Mouse (Mus musculus): ENCODE measurements around the gene Cdc123. TPM values are rescaled to one million over a fixed set of nuclear protein-coding genes. Genes with fewer than 3 reads are reported as not detected.
"Not testable (repeated sequence)": the region's sequence is repeated elsewhere in the genome, so short reads cannot be mapped to it uniquely, and the experiment has no call there.

Gene Cdc123
- polyA plus RNA-seq, 1 experiment from 2014 or later: 251 TPM

- Histone ChIP-seq H3K4me2 (ENCODE audit: low read length) (no peak overlapping the region), H3K9me3 (replicated peaks; ENCODE audit: control insufficient read depth, low read length, poor library complexity, severe bottlenecking) (no peaks in the 10 kb centered on the region), H3K27me3 (ENCODE audit: control insufficient read depth, insufficient read depth, low read depth, low read length) (no peaks in the 10 kb centered on the region), H3K4me3 (ENCODE audit: low read depth, low read length) (no peak overlapping the region), H3K36me3 (ENCODE audit: control insufficient read depth, insufficient read depth, low read length) (peaks cover 13% of the 10 kb centered on the region), H3K9ac (ENCODE audit: low read depth, low read length) (no peak overlapping the region), H3K4me1 (ENCODE audit: control insufficient read depth, insufficient read depth, low read length) (no peaks in the 10 kb centered on the region), H3K27ac (ENCODE audit: low read length) (no peak overlapping the region)
- 94% methylated on average over 5 of the region's 5 CpGs for WGBS
- ATAC-seq: no peak
Measured at GRCm38 (mm10) chr2:5811235-5811782, 33.7 kb downstream of the Cdc123 start.

- ATAC-seq: no peak
- H3K4me3 ChIP-seq (ENCODE audit: low read depth, low read length): no peak overlapping the region
- H3K9ac ChIP-seq (ENCODE audit: low read depth, low read length): no peak overlapping the region
- H3K4me2 ChIP-seq (ENCODE audit: low read length): no peak overlapping the region
- H3K27ac ChIP-seq (ENCODE audit: low read length): no peak overlapping the region
- no peaks in the 10 kb centered on the region for H3K9me3 ChIP-seq (replicated peaks; ENCODE audit: control insufficient read depth, low read length, poor library complexity, severe bottlenecking)
- H3K36me3 ChIP-seq (ENCODE audit: control insufficient read depth, insufficient read depth, low read length): peaks cover 13% of the 10 kb centered on the region
- no peaks in the 10 kb centered on the region for H3K27me3 ChIP-seq (ENCODE audit: control insufficient read depth, insufficient read depth, low read depth, low read length)
- WGBS: 89% methylated on average over 5 of the region's 5 CpGs
- no peaks in the 10 kb centered on the region for H3K4me1 ChIP-seq (ENCODE audit: control insufficient read depth, insufficient read depth, low read length)
Measured at GRCm38 (mm10) chr2:5810036-5810718, 34.8 kb downstream of the Cdc123 start.

- not testable (repeated sequence) for H3K9ac ChIP-seq (ENCODE audit: low read depth, low read length); H3K27ac ChIP-seq (ENCODE audit: low read length); H3K4me1 ChIP-seq (ENCODE audit: control insufficient read depth, insufficient read depth, low read length); H3K9me3 ChIP-seq (replicated peaks; ENCODE audit: control insufficient read depth, low read length, poor library complexity, severe bottlenecking); ATAC-seq; H3K4me2 ChIP-seq (ENCODE audit: low read length); H3K27me3 ChIP-seq (ENCODE audit: control insufficient read depth, insufficient read depth, low read depth, low read length); H3K4me3 ChIP-seq (ENCODE audit: low read depth, low read length)
- 87% methylated on average over 3 of the region's 3 CpGs for WGBS
- H3K36me3 ChIP-seq (ENCODE audit: control insufficient read depth, insufficient read depth, low read length): peaks cover 14% of the 10 kb centered on the region
Measured at GRCm38 (mm10) chr2:5806201-5806600, 38.8 kb downstream of the Cdc123 start.

- no peak overlapping the region for H3K9ac ChIP-seq (ENCODE audit: low read depth, low read length)
- H3K27me3 ChIP-seq (ENCODE audit: control insufficient read depth, insufficient read depth, low read depth, low read length): no peaks in the 10 kb centered on the region
- H3K36me3 ChIP-seq (ENCODE audit: control insufficient read depth, insufficient read depth, low read length): peaks cover 16% of the 10 kb centered on the region
- H3K4me1 ChIP-seq (ENCODE audit: control insufficient read depth, insufficient read depth, low read length): no peaks in the 10 kb centered on the region
- 97% methylated on average over 7 of the region's 7 CpGs for WGBS
- no peaks in the 10 kb centered on the region for H3K9me3 ChIP-seq (replicated peaks; ENCODE audit: control insufficient read depth, low read length, poor library complexity, severe bottlenecking)
- ATAC-seq: no peak
- no peak overlapping the region for H3K27ac ChIP-seq (ENCODE audit: low read length)
- no peak overlapping the region for H3K4me3 ChIP-seq (ENCODE audit: low read depth, low read length)
- no peak overlapping the region for H3K4me2 ChIP-seq (ENCODE audit: low read length)
Measured at GRCm38 (mm10) chr2:5805228-5805627, 39.7 kb downstream of the Cdc123 start.

GRCm38 (mm10) chr2:5804440-5805045 is 40.4 kb downstream of the Cdc123 start:
- WGBS: 93% methylated on average over 6 of the region's 6 CpGs
- no peak overlapping the region for H3K27ac ChIP-seq (ENCODE audit: low read length)
- H3K9me3 ChIP-seq (replicated peaks; ENCODE audit: control insufficient read depth, low read length, poor library complexity, severe bottlenecking): no peaks in the 10 kb centered on the region
- H3K27me3 ChIP-seq (ENCODE audit: control insufficient read depth, insufficient read depth, low read depth, low read length): no peaks in the 10 kb centered on the region
- no peak overlapping the region for H3K4me2 ChIP-seq (ENCODE audit: low read length)
- no peaks in the 10 kb centered on the region for H3K4me1 ChIP-seq (ENCODE audit: control insufficient read depth, insufficient read depth, low read length)
- ATAC-seq: no peak
- H3K4me3 ChIP-seq (ENCODE audit: low read depth, low read length): no peak overlapping the region
- no peak overlapping the region for H3K9ac ChIP-seq (ENCODE audit: low read depth, low read length)
- peaks cover 13% of the 10 kb centered on the region for H3K36me3 ChIP-seq (ENCODE audit: control insufficient read depth, insufficient read depth, low read length)

GRCm38 (mm10) chr2:5801927-5802590 is 42.9 kb downstream of the Cdc123 start:
- Histone ChIP-seq H3K4me1 (ENCODE audit: control insufficient read depth, insufficient read depth, low read length) (no peaks in the 10 kb centered on the region), H3K27ac (ENCODE audit: low read length) (no peak overlapping the region), H3K9ac (ENCODE audit: low read depth, low read length) (no peak overlapping the region), H3K9me3 (replicated peaks; ENCODE audit: control insufficient read depth, low read length, poor library complexity, severe bottlenecking) (no peaks in the 10 kb centered on the region), H3K4me3 (ENCODE audit: low read depth, low read length) (no peak overlapping the region), H3K27me3 (ENCODE audit: control insufficient read depth, insufficient read depth, low read depth, low read length) (no peaks in the 10 kb centered on the region), H3K36me3 (ENCODE audit: control insufficient read depth, insufficient read depth, low read length) (peaks cover 17% of the 10 kb centered on the region), H3K4me2 (ENCODE audit: low read length) (no peak overlapping the region)
- no peak for ATAC-seq
- WGBS: 95% methylated on average over 10 of the region's 10 CpGs

- Histone ChIP-seq H3K27me3 (ENCODE audit: control insufficient read depth, insufficient read depth, low read depth, low read length) (no peaks in the 10 kb centered on the region), H3K4me3 (ENCODE audit: low read depth, low read length) (no peak overlapping the region), H3K9ac (ENCODE audit: low read depth, low read length) (no peak overlapping the region), H3K4me1 (ENCODE audit: control insufficient read depth, insufficient read depth, low read length) (no peaks in the 10 kb centered on the region), H3K4me2 (ENCODE audit: low read length) (no peak overlapping the region), H3K27ac (ENCODE audit: low read length) (no peak overlapping the region), H3K36me3 (ENCODE audit: control insufficient read depth, insufficient read depth, low read length) (peaks cover 22% of the 10 kb centered on the region), H3K9me3 (replicated peaks; ENCODE audit: control insufficient read depth, low read length, poor library complexity, severe bottlenecking) (no peaks in the 10 kb centered on the region)
- 92% methylated on average over 9 of the region's 9 CpGs for WGBS
- no peak for ATAC-seq
Measured at GRCm38 (mm10) chr2:5801182-5801640, 43.8 kb downstream of the Cdc123 start.

GRCm38 (mm10) chr2:5797816-5798672 is 46.9 kb downstream of the Cdc123 start:
- Histone ChIP-seq H3K4me2 (ENCODE audit: low read length) (no peak overlapping the region), H3K27ac (ENCODE audit: low read length) (no peak overlapping the region), H3K9me3 (replicated peaks; ENCODE audit: control insufficient read depth, low read length, poor library complexity, severe bottlenecking) (no peaks in the 10 kb centered on the region), H3K36me3 (ENCODE audit: control insufficient read depth, insufficient read depth, low read length) (peaks cover 45% of the 10 kb centered on the region), H3K4me1 (ENCODE audit: control insufficient read depth, insufficient read depth, low read length) (no peaks in the 10 kb centered on the region), H3K27me3 (ENCODE audit: control insufficient read depth, insufficient read depth, low read depth, low read length) (no peaks in the 10 kb centered on the region), H3K9ac (ENCODE audit: low read depth, low read length) (no peak overlapping the region), H3K4me3 (ENCODE audit: low read depth, low read length) (no peak overlapping the region)
- WGBS: 89% methylated on average over 11 of the region's 11 CpGs
- ATAC-seq: no peak
